Mouse (Mus musculus): ENCODE results near the gene Ankrd23. TPM values are rescaled to one million over a fixed set of nuclear protein-coding genes. Genes with fewer than 3 reads are reported as not detected.

Gene Ankrd23
- total RNA-seq, 2 experiments from 2014 or later = 129 to 140 TPM

Small RNA genes within 50 kb of the gene (microRNA-seq; reads per million reads assigned to microRNA genes)
- gene Gm47280 = not detected

Other genes starting within 250 kb of the Ankrd23 start
- gene Arid5a, start 229.2 kb downstream of the Ankrd23 start, total RNA-seq (2021) = 10 to 100 TPM; 17.7 to 18.9 TPM
- 10 to 100 TPM; 42.7 to 55.6 TPM for gene Kansl3, start 167.7 kb downstream of the Ankrd23 start, total RNA-seq (2021)
- gene Fer1l5, start 164.6 kb downstream of the Ankrd23 start, total RNA-seq (2021) = under 1 TPM in 1 of 2 experiments, not detected in 1; 0.05 TPM
- 10 to 100 TPM; 18.1 to 23.0 TPM for gene Lman2l, start 91.6 kb downstream of the Ankrd23 start, total RNA-seq (2021)
- 1 to 10 TPM; 6.9 to 8.1 TPM for gene Cnnm4, start 65.3 kb downstream of the Ankrd23 start, total RNA-seq (2021)
- 10 to 100 TPM; 25.3 to 26.6 TPM for gene Cnnm3, start 25.0 kb downstream of the Ankrd23 start, total RNA-seq (2021)
- gene Gm42417, start 2.5 kb upstream of the Ankrd23 start, total RNA-seq (2021) = 10 to 100 TPM; 40.6 to 50.4 TPM
- gene Ankrd39, start 10.6 kb upstream of the Ankrd23 start, total RNA-seq (2021) = 10 to 100 TPM; 13.0 to 13.8 TPM
- 10 to 100 TPM; 26.0 to 27.1 TPM for gene Sema4c, start 21.5 kb upstream of the Ankrd23 start, total RNA-seq (2021)
- gene Fam178b, start 146.3 kb upstream of the Ankrd23 start, total RNA-seq (2021) = 1 to 10 TPM; 1.3 to 1.5 TPM
- gene Cox5b, start 154.6 kb upstream of the Ankrd23 start, total RNA-seq (2021) = 100 to 1,000 TPM; 933 to 949 TPM
- not detected for gene 4933424G06Rik, start 173.3 kb upstream of the Ankrd23 start, total RNA-seq (2021)
- 100 to 1,000 TPM; 107 to 115 TPM for gene Actr1b, start 177.5 kb upstream of the Ankrd23 start, total RNA-seq (2021)
- gene Zap70, start 224.9 kb upstream of the Ankrd23 start, total RNA-seq (2021) = under 1 TPM; 0.21 to 0.49 TPM

Measured in gastrocnemius, postnatal 4 days (tissue).